Mouse (Mus musculus) bone marrow, adult 2 months (tissue): ENCODE data around the gene Rab20.

Source experiments
- CTCF ChIP-seq: fragments of 200-500 bp; IDR thresholded peaks from 2 replicates; pipeline ENCODE4 v1.5.1; 2011; ENCODE audit warnings: low read length, control low read depth; ENCODE audit not compliant: control insufficient read depth, insufficient read depth
- POLR2A ChIP-seq: fragments of 200-500 bp; IDR thresholded peaks from 2 replicates; pipeline ENCODE4 v1.6.1; 2011; ENCODE audit warnings: low read depth, mild to moderate bottlenecking, control low read depth, low read length, borderline replicate concordance; ENCODE audit not compliant: control insufficient read depth

DNA sequence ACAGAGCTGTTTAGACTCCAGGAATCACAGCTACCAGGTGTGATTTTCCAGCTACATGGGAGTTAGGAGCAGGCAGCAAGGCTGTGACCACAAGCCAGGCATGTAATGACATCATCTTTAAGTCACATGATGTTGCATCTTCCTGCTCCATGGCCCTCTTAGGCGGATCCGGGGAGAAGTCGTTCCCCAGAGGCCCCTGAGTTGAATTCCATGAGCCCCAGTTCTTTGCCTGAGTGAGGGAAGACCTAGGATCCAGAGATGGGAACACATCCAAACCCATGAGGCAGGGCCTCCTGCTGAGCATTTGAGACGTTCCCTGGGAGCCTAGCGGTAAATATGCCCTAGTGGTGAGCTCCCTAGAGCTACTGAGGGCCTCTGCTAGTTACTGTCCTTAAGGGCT, 66.1 kb downstream of the Rab20 start:
- TF ChIP-seq POLR2A (no peak), CTCF (no peak)
